Mouse (Mus musculus) forebrain, embryonic 12.5 days (tissue): Measurements from ENCODE around the gene Hoxb3. TPM values are rescaled to one million over a fixed set of nuclear protein-coding genes. Genes with fewer than 3 reads are reported as not detected.
A peak's percentile ranks its signal among the peaks of the same experiment; 100 is the strongest.

Experiments
- ATAC-seq: fragments of 200-750 bp; cut with Nextera tagmentation; 2 replicates; pipeline ENCODE4 v1.8.0; 2017; ENCODE audit warnings: moderate TSS enrichment; ENCODE audit not compliant: low FRiP score
- H3K27ac ChIP-seq: fragments of 300-500 bp; sonication (generic); 2 replicates; pipeline ENCODE4 v1.5.1; 2016; ENCODE audit warnings: mild to moderate bottlenecking
- H3K27me3 ChIP-seq: fragments of 300-500 bp; sonication (generic); 2 replicates; pipeline ENCODE4 v1.6.1; 2016; ENCODE audit warnings: mild to moderate bottlenecking
- H3K36me3 ChIP-seq: fragments of 300-500 bp; sonication (generic); replicated peaks from 2 replicates; pipeline ENCODE4 v1.6.1; 2016; ENCODE audit warnings: mild to moderate bottlenecking
- H3K4me1 ChIP-seq: fragments of 300-500 bp; sonication (generic); 2 replicates; pipeline ENCODE4 v1.6.1; 2016
- H3K4me2 ChIP-seq: fragments of 300-500 bp; sonication (generic); 2 replicates; pipeline ENCODE4 v1.6.1; 2016; ENCODE audit warnings: mild to moderate bottlenecking, moderate library complexity
- H3K4me3 ChIP-seq: fragments of 300-500 bp; sonication (generic); replicated peaks from 2 replicates; pipeline ENCODE4 v1.5.1; 2016; ENCODE audit warnings: mild to moderate bottlenecking
- H3K9ac ChIP-seq: fragments of 300-500 bp; sonication (generic); 2 replicates; pipeline ENCODE4 v1.6.1; 2016; ENCODE audit warnings: mild to moderate bottlenecking
- H3K9me3 ChIP-seq: fragments of 300-500 bp; sonication (generic); 2 replicates; pipeline ENCODE4 v1.6.1; 2016
- WGBS: fragments of 180-500 bp; shearing (Covaris S2); methylation state at CpG from one replicate; pipeline ENCODE4 v1.1.7; 2016; 5-methylcytosine and 5-hydroxymethylcytosine counted together
- polyA plus RNA-seq: library from polyadenylated mRNA; unstranded; fragments of >200 nt; fragmentation: Nextera tagmentation; extraction: Ambion mirVana; gene quantifications from 2 replicates; pipeline ENCODE4 v1.2.1, GENCODE M21; 2016

Gene Hoxb3
- polyA plus RNA-seq, 1 experiment from 2014 or later, result not detected

GRCm38 (mm10) chr11:96310183-96310938 is 12.8 kb upstream of the Hoxb3 start:
- 3% methylated on average over 20 of the region's 20 CpGs for WGBS
- no peaks in the 10 kb centered on the region; the same call in 1 of the 2 replicates for H3K4me1 ChIP-seq
- H3K27ac ChIP-seq, result no peak overlapping the region
- H3K36me3 ChIP-seq, result no peaks in the 10 kb centered on the region
- H3K9me3 ChIP-seq, result no peaks in the 10 kb centered on the region
- no peak overlapping the region for H3K9ac ChIP-seq
- no peak overlapping the region for H3K4me2 ChIP-seq
- no peak overlapping the region for H3K4me3 ChIP-seq
- no peak for ATAC-seq
- peaks cover 100% of the 10 kb centered on the region for H3K27me3 ChIP-seq

- WGBS, result 8% methylated on average over 6 of the region's 6 CpGs
- Histone ChIP-seq H3K4me3 (0 out of 2 replicates have a peak overlapping the region, but pooled peaks have one; percentile 7), H3K4me1 (no peaks in the 10 kb centered on the region; the same call in 1 of the 2 replicates), H3K9ac (no peak overlapping the region), H3K9me3 (no peaks in the 10 kb centered on the region), H3K4me2 (no peak overlapping the region), H3K27ac (no peak overlapping the region), H3K36me3 (no peaks in the 10 kb centered on the region), H3K27me3 (peaks cover 100% of the 10 kb centered on the region)
- no peak for ATAC-seq
Observed at GRCm38 (mm10) chr11:96311097-96311496, 12.0 kb upstream of the Hoxb3 start.

GRCm38 (mm10) chr11:96311520-96312417 is 11.4 kb upstream of the Hoxb3 start:
- Histone ChIP-seq H3K27ac (no peak overlapping the region), H3K9ac (no peak overlapping the region), H3K4me2 (peak overlapping the region; percentile 15; the same call in 1 of the 2 replicates), H3K27me3 (peaks cover 100% of the 10 kb centered on the region), H3K9me3 (no peaks in the 10 kb centered on the region), H3K36me3 (no peaks in the 10 kb centered on the region), H3K4me1 (no peaks in the 10 kb centered on the region; the same call in 1 of the 2 replicates), H3K4me3 (0 out of 2 replicates have a peak overlapping the region, but pooled peaks have one; percentile 7)
- ATAC-seq, result peak; percentile 63; the same call in 1 of the 2 replicates
- WGBS, result under 1% methylated on average over 31 of the region's 31 CpGs

- Histone ChIP-seq H3K9me3 (no peaks in the 10 kb centered on the region), H3K4me2 (no peak overlapping the region), H3K27me3 (peaks cover 100% of the 10 kb centered on the region), H3K4me3 (no peak overlapping the region), H3K27ac (no peak overlapping the region), H3K4me1 (no peaks in the 10 kb centered on the region; the same call in 1 of the 2 replicates), H3K36me3 (no peaks in the 10 kb centered on the region), H3K9ac (no peak overlapping the region)
- WGBS, result 14% methylated on average over 2 of the region's 2 CpGs
- no peak for ATAC-seq
Observed at GRCm38 (mm10) chr11:96313134-96313533, 10.0 kb upstream of the Hoxb3 start.

GRCm38 (mm10) chr11:96313806-96314428 is 9.2 kb upstream of the Hoxb3 start:
- H3K27ac ChIP-seq, result no peak overlapping the region
- H3K4me2 ChIP-seq, result no peak overlapping the region

GRCm38 (mm10) chr11:96314671-96315343 is 8.3 kb upstream of the Hoxb3 start:
- no peak for ATAC-seq
- Histone ChIP-seq H3K27ac (no peak overlapping the region), H3K4me3 (no peak overlapping the region), H3K9me3 (no peaks in the 10 kb centered on the region), H3K27me3 (peaks cover 100% of the 10 kb centered on the region), H3K4me1 (peaks cover 5% of the 10 kb centered on the region), H3K4me2 (no peak overlapping the region), H3K36me3 (no peaks in the 10 kb centered on the region), H3K9ac (no peak overlapping the region)
- 1% methylated on average over 34 of the region's 34 CpGs for WGBS

More at GRCm38 (mm10) chr11:96313806-96314428, 9.2 kb upstream of the Hoxb3 start:
- ATAC-seq, result no peak
- peaks cover 3% of the 10 kb centered on the region for H3K4me1 ChIP-seq
- no peak overlapping the region for H3K4me3 ChIP-seq
- 3% methylated on average over 12 of the region's 12 CpGs for WGBS
- no peak overlapping the region for H3K9ac ChIP-seq
- no peaks in the 10 kb centered on the region for H3K9me3 ChIP-seq
- peaks cover 100% of the 10 kb centered on the region for H3K27me3 ChIP-seq
- H3K36me3 ChIP-seq, result no peaks in the 10 kb centered on the region

- H3K27ac ChIP-seq, result no peak overlapping the region
- no peak overlapping the region for H3K4me3 ChIP-seq
- no peak overlapping the region for H3K4me2 ChIP-seq
- no peaks in the 10 kb centered on the region for H3K9me3 ChIP-seq
- no peak overlapping the region for H3K9ac ChIP-seq
- no peaks in the 10 kb centered on the region for H3K36me3 ChIP-seq
- H3K4me1 ChIP-seq, result peaks cover 5% of the 10 kb centered on the region
- ATAC-seq, result no peak
- H3K27me3 ChIP-seq, result peaks cover 100% of the 10 kb centered on the region
- 1% methylated on average over 5 of the region's 5 CpGs for WGBS
Observed at GRCm38 (mm10) chr11:96315344-96315681, 7.8 kb upstream of the Hoxb3 start.

- H3K9ac ChIP-seq, result no peak overlapping the region
- no peak for ATAC-seq
- no peak overlapping the region for H3K27ac ChIP-seq
- no peaks in the 10 kb centered on the region for H3K36me3 ChIP-seq
- peaks cover 100% of the 10 kb centered on the region for H3K27me3 ChIP-seq
- no peak overlapping the region for H3K4me2 ChIP-seq
- no peak overlapping the region for H3K4me3 ChIP-seq
- 4% methylated on average over 18 of the region's 18 CpGs for WGBS
- no peaks in the 10 kb centered on the region for H3K9me3 ChIP-seq
- H3K4me1 ChIP-seq, result peaks cover 5% of the 10 kb centered on the region
Observed at GRCm38 (mm10) chr11:96316696-96317607, 6.2 kb upstream of the Hoxb3 start.

GRCm38 (mm10) chr11:96317608-96318367 is 5.3 kb upstream of the Hoxb3 start, which contains the start of gene Hoxb4:
TSS of gene Hoxb4 (plus strand) at chr11:96318267.
- WGBS, result under 1% methylated on average over 28 of the region's 28 CpGs
- Histone ChIP-seq H3K9me3 (no peaks in the 10 kb centered on the region), H3K4me2 (peak within 1 kb of the TSS; percentile 47), H3K27ac (no peak within 1 kb of the TSS), H3K4me1 (peaks cover 5% of the 10 kb centered on the region), H3K27me3 (peaks cover 100% of the 10 kb centered on the region), H3K9ac (no peak within 1 kb of the TSS), H3K4me3 (peak within 1 kb of the TSS; percentile 30), H3K36me3 (no peaks in the 10 kb centered on the region)
- ATAC-seq, result no peak

- 1% methylated on average over 45 of the region's 45 CpGs for WGBS
- no peaks in the 10 kb centered on the region for H3K9me3 ChIP-seq
- ATAC-seq, result 0 out of 2 replicates have a peak, but pooled peaks have one; percentile 44
- H3K9ac ChIP-seq, result no peak overlapping the region
- peaks cover 100% of the 10 kb centered on the region for H3K27me3 ChIP-seq
- no peaks in the 10 kb centered on the region for H3K36me3 ChIP-seq
- H3K4me2 ChIP-seq, result peak overlapping the region; percentile 47
- peak overlapping the region; percentile 30 for H3K4me3 ChIP-seq
- H3K27ac ChIP-seq, result no peak overlapping the region
- H3K4me1 ChIP-seq, result peaks cover 5% of the 10 kb centered on the region
Observed at GRCm38 (mm10) chr11:96318368-96319070, 4.6 kb upstream of the Hoxb3 start.
